Mouse (Mus musculus) neural tube, embryonic 15.5 days (tissue): Measurements from ENCODE around the gene Gm10134. TPM values are rescaled to one million over a fixed set of nuclear protein-coding genes. Genes with fewer than 3 reads are reported as not detected.

Experiments
- ATAC-seq: fragments of 200-750 bp; cut with Nextera tagmentation; 2 replicates; pipeline ENCODE4 v1.8.0; 2017; ENCODE audit warnings: mild to moderate bottlenecking, moderate TSS enrichment, moderate library complexity; ENCODE audit not compliant: low FRiP score
- H3K27ac ChIP-seq: fragments of 300-500 bp; sonication (generic); replicated peaks from 2 replicates; pipeline ENCODE4 v1.5.1; 2015; ENCODE audit warnings: mild to moderate bottlenecking, inconsistent platforms
- H3K27me3 ChIP-seq: fragments of 300-500 bp; sonication (generic); replicated peaks from 2 replicates; pipeline ENCODE4 v1.6.1; 2015; ENCODE audit warnings: inconsistent platforms
- H3K36me3 ChIP-seq: fragments of 300-500 bp; sonication (generic); 2 replicates; pipeline ENCODE4 v1.6.1; 2015; ENCODE audit warnings: inconsistent platforms
- H3K4me1 ChIP-seq: fragments of 300-500 bp; sonication (generic); 2 replicates; pipeline ENCODE4 v1.6.1; 2015; ENCODE audit warnings: inconsistent platforms
- H3K4me2 ChIP-seq: fragments of 300-500 bp; sonication (generic); 2 replicates; pipeline ENCODE4 v1.6.1; 2015; ENCODE audit warnings: inconsistent platforms, mild to moderate bottlenecking, moderate library complexity
- H3K4me3 ChIP-seq: fragments of 300-500 bp; sonication (generic); replicated peaks from 2 replicates; pipeline ENCODE4 v1.5.1; 2015; ENCODE audit warnings: mild to moderate bottlenecking, inconsistent platforms
- H3K9ac ChIP-seq: fragments of 300-500 bp; sonication (generic); replicated peaks from 2 replicates; pipeline ENCODE4 v1.6.1; 2015; ENCODE audit warnings: mild to moderate bottlenecking, inconsistent platforms
- H3K9me3 ChIP-seq: fragments of 300-500 bp; sonication (generic); replicated peaks from 2 replicates; pipeline ENCODE4 v1.6.1; 2016; ENCODE audit warnings: inconsistent platforms
- WGBS: fragments of 180-500 bp; shearing (Covaris S2); methylation state at CpG from one replicate; pipeline ENCODE4 v1.1.7; 2015; ENCODE audit warnings: mixed read lengths; 5-methylcytosine and 5-hydroxymethylcytosine counted together
- polyA plus RNA-seq: library from polyadenylated mRNA; unstranded; fragments of >200 nt; fragmentation: Nextera tagmentation; extraction: Ambion mirVana; gene quantifications from 2 replicates; pipeline ENCODE4 v1.2.1, GENCODE M21; 2015

Gm10134 gene
- polyA plus RNA-seq, 1 experiment from 2014 or later, result 2.1 TPM

- H3K4me2 ChIP-seq, result no peak overlapping the region
- no peak overlapping the region for H3K4me3 ChIP-seq
- H3K27ac ChIP-seq, result peak overlapping the region; percentile 70
- peaks cover 4% of the 10 kb centered on the region; the same call in 1 of the 2 replicates for H3K36me3 ChIP-seq
- H3K9me3 ChIP-seq, result no peaks in the 10 kb centered on the region
- peaks cover 97% of the 10 kb centered on the region for H3K4me1 ChIP-seq
- peak; percentile 14; the same call in 1 of the 2 replicates for ATAC-seq
- WGBS, result 12% methylated on average over 11 of the region's 11 CpGs
- peak overlapping the region; percentile 34; the same call in 1 of the 2 replicates for H3K9ac ChIP-seq
- H3K27me3 ChIP-seq, result no peaks in the 10 kb centered on the region
Measured at GRCm38 (mm10) chr2:28525219-28525942, 19.5 kb downstream of the Gm10134 start.

DNA sequence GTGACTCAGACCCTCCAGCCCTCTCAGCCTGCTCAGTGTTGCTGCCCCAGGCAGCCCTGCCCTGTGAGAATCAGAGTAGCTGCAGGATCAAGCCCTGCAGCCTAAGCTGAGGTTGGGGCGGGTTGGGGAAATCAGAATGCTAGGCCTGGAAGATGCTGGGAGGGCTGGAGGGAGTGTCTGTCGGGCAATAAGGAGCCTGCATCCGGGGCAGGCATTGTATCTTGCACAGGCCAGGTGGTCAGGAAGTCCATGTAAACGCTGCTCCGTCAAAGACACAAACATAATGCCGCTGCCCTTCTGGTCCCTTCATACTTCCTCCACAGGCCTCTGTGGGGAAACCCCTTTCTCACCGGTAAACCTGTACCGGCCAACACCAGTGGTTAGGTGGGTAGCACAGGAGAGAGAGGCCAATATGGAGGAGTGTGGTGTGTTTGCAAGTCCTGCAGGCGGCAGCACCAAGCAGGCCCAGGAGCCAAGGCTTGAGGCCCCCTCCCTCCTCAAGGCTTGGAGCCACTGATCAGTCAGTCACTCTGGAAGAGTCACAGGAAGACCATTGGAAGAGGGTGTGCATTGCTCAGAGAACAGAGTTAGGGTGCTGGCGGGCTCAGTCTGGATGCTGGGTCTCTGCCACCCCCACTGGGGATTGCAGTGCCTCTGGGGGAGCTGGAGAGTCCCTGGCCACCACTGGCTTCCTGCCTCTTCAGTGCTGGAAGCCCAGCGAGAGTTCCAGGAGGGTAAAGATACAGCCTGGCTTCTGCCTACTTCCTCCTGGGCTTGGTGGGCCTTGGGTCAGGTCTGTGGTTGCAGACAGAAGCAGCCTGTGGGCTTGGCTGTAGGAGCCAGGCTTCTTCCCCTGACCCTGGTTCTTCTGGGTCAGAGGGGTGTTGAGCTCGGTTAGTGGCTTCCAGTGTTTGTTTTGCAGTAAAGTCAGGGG, 20.3 kb downstream of the Gm10134 start:
- Histone ChIP-seq H3K9me3 (no peaks in the 10 kb centered on the region), H3K36me3 (peaks cover 4% of the 10 kb centered on the region; the same call in 1 of the 2 replicates), H3K27me3 (no peaks in the 10 kb centered on the region), H3K9ac (peak overlapping the region; percentile 14; the same call in 1 of the 2 replicates), H3K27ac (peak overlapping the region; percentile 70), H3K4me3 (no peak overlapping the region), H3K4me1 (peaks cover 97% of the 10 kb centered on the region), H3K4me2 (no peak overlapping the region)
- ATAC-seq, result no peak
- 38% methylated on average over 12 of the region's 12 CpGs for WGBS

DNA sequence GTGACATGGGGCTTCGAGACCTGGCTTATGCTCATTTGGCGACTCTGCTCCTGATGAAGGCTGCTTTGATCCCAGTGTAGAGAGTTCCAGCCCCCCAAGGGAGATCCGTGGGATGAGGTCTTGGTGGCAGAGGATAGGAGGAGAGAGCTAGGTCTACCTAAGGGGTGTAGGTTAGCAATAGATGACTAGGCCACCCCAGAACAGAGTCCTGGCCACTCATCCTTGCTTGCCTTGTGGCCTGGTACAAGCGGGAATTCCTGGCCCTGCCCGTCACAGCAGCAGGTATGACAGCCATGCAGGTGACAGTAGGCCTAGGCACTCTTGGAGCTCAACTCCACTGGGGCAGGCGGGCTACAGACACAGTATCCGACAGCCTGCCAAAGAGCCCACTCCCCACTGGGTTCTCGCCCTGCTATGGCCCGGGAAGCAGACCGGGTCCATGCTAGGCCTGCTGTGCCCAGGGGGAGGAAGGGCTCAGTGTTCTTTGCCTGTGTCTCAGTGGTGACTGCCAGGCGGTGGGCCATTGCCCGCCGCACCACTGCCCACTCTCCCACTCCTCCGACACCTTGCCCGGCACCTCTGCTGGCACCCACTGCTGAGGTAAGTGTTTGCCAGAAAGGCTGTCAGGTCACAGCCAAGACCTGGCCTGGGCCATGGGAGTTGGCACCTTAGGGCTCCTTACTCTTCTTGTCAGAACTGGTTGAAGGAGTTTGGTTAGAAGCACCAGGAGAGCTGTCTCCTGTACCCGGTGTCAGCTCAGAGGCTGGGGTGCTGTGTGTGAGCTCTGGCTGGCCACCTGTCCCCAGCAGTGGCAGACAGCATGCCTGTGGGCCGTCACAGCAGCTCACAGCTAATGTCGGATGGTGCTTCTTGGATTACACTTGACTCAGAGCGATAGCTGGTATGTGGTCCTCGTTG, 21.8 kb downstream of the Gm10134 start:
- 88% methylated on average over 20 of the region's 20 CpGs for WGBS
- Histone ChIP-seq H3K4me3 (no peak overlapping the region), H3K9ac (no peak overlapping the region), H3K4me1 (peaks cover 97% of the 10 kb centered on the region), H3K36me3 (no peaks in the 10 kb centered on the region), H3K27ac (no peak overlapping the region), H3K27me3 (no peaks in the 10 kb centered on the region), H3K9me3 (no peaks in the 10 kb centered on the region), H3K4me2 (no peak overlapping the region)
- ATAC-seq, result no peak

GRCm38 (mm10) chr2:28528354-28528730, 22.4 kb downstream of the Gm10134 start:
- H3K4me3 ChIP-seq, result no peak overlapping the region
- H3K9ac ChIP-seq, result no peak overlapping the region
- no peak overlapping the region for H3K4me2 ChIP-seq
- H3K27me3 ChIP-seq, result no peaks in the 10 kb centered on the region
- no peaks in the 10 kb centered on the region for H3K9me3 ChIP-seq
- peaks cover 98% of the 10 kb centered on the region for H3K4me1 ChIP-seq
- H3K27ac ChIP-seq, result no peak overlapping the region
- no peaks in the 10 kb centered on the region for H3K36me3 ChIP-seq
- ATAC-seq, result no peak
- 92% methylated on average over 7 of the region's 7 CpGs for WGBS

DNA sequence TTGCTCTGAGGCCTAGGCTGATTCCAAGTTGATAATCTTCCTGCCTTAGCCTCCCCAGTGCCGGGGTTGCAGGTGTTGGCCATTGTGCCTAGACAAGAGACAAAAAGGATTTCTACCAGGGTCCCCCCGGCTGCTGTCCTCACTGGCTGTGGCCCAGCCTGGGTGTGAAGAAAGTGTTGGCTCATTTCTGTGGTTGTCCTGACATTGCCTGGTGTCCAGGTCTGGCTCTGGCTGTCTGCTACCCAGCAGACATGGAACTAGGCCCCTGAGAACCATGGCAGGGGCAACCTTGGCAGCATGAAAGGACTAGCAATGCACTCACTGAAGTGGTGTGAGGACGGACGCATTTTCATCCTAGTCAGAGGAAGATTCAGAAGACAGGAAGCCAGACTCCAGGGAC, 24.0 kb downstream of the Gm10134 start:
- Histone ChIP-seq H3K27me3 (no peaks in the 10 kb centered on the region), H3K36me3 (no peaks in the 10 kb centered on the region), H3K9me3 (no peaks in the 10 kb centered on the region), H3K27ac (peak overlapping the region; percentile 15; the same call in 1 of the 2 replicates), H3K4me1 (peaks cover 98% of the 10 kb centered on the region), H3K4me2 (no peak overlapping the region), H3K4me3 (no peak overlapping the region), H3K9ac (no peak overlapping the region)
- WGBS, result 65% methylated on average over 4 of the region's 4 CpGs
- ATAC-seq, result no peak

- no peak for ATAC-seq
- Histone ChIP-seq H3K4me3 (no peak overlapping the region), H3K9ac (no peak overlapping the region), H3K27ac (peak overlapping the region; percentile 15; the same call in 1 of the 2 replicates), H3K4me1 (peaks cover 98% of the 10 kb centered on the region), H3K36me3 (no peaks in the 10 kb centered on the region), H3K4me2 (no peak overlapping the region), H3K27me3 (no peaks in the 10 kb centered on the region), H3K9me3 (no peaks in the 10 kb centered on the region)
- 55% methylated on average over 7 of the region's 7 CpGs for WGBS
Measured at GRCm38 (mm10) chr2:28530311-28530710, 24.4 kb downstream of the Gm10134 start.

DNA sequence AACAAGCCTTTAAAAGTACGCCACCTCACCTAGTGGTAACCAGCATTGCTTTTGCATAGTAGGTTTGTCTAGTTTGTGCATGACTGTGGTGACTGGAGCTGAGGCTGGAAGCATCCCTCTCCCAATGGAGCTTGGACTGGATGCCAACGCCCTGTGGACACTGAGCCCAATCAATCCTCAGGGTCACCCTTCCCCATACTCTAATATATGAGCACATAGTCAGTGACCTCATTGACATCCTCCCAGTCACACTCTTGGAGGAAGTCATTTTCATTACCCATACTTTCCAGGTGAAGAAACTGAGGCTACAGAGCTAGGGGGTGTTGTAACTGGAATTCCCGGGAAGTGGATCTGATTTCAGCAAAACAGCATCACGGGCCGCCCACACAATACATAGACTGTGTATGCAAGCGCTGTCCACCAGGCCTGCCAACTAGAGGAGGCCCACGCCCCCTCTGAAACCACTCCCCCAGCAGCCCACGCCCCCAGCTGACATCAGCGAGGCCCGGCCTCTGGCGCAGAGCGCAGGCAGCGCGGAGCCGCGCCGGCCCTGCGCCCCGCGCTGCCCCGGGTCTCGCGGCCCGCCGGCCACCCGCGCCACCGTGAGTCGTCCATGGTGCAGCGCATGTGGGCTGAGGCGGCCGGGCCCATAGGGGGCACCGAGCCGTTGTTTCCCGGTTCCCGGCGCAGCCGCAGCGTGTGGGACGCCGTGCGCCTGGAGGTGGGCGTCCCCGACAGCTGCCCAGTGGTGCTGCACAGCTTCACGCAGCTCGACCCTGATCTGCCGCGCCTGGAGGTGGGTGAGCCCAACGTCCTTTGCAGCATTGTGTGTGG, 27.3 kb downstream of the Gm10134 start:
- WGBS, result 3% methylated on average over 49 of the region's 49 CpGs
- peak; percentile 94 for ATAC-seq

DNA sequence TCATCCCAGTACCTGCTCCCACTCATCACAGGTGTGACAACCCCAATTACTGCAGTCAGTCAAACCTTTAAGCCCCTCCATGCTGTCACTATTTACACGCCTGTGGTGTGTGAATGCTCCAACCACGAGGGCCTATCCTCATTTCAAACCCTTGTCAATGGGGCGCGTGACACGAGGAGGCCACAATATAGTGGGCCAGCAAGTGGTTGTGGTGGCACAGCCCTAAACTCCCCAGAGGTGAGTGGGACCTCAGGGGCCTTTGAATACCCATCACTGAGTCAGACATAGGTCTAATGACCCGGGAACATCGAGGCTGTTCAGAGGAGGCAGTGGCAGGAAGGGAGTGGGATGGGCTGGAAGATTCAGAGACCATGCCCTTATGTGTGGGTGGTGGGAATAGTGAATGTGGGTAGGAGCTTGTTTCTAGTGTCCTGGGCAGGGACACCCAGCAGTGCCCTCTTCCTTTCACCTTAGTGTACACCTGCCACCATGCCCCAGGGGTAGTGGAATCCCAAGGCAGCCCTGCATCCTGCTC, 28.1 kb downstream of the Gm10134 start:
- Histone ChIP-seq H3K27ac (peak overlapping the region; percentile 82), H3K4me3 (peak overlapping the region; percentile 61), H3K36me3 (no peaks in the 10 kb centered on the region), H3K9me3 (no peaks in the 10 kb centered on the region), H3K9ac (peak overlapping the region; percentile 73), H3K27me3 (no peaks in the 10 kb centered on the region), H3K4me2 (peak overlapping the region; percentile 80), H3K4me1 (peaks cover 98% of the 10 kb centered on the region)
- WGBS, result 44% methylated on average over 7 of the region's 7 CpGs
- ATAC-seq, result peak; percentile 8

More for the DNA sequence above, 27.3 kb downstream of the Gm10134 start:
- peak overlapping the region; percentile 73 for H3K9ac ChIP-seq
- peaks cover 98% of the 10 kb centered on the region for H3K4me1 ChIP-seq
- H3K9me3 ChIP-seq, result no peaks in the 10 kb centered on the region
- H3K4me3 ChIP-seq, result peak overlapping the region; percentile 61
- peak overlapping the region; percentile 82 for H3K27ac ChIP-seq
- no peaks in the 10 kb centered on the region for H3K27me3 ChIP-seq
- peak overlapping the region; percentile 80 for H3K4me2 ChIP-seq
- H3K36me3 ChIP-seq, result no peaks in the 10 kb centered on the region

GRCm38 (mm10) chr2:28534436-28535262, 28.8 kb downstream of the Gm10134 start:
- WGBS, result 26% methylated on average over 11 of the region's 11 CpGs
- Histone ChIP-seq H3K36me3 (no peaks in the 10 kb centered on the region), H3K4me3 (peak overlapping the region; percentile 61), H3K9ac (peak overlapping the region; percentile 73), H3K27ac (peak overlapping the region; percentile 82), H3K4me2 (peak overlapping the region; percentile 80), H3K4me1 (peaks cover 98% of the 10 kb centered on the region), H3K9me3 (no peaks in the 10 kb centered on the region), H3K27me3 (no peaks in the 10 kb centered on the region)
- ATAC-seq, result peak; percentile 18

- Histone ChIP-seq H3K36me3 (no peaks in the 10 kb centered on the region), H3K9me3 (no peaks in the 10 kb centered on the region), H3K4me2 (peak overlapping the region; percentile 80), H3K4me3 (0 out of 2 replicates have a peak overlapping the region, but pooled peaks have one; percentile 61), H3K27me3 (no peaks in the 10 kb centered on the region), H3K9ac (peak overlapping the region; percentile 23; the same call in 1 of the 2 replicates), H3K4me1 (peaks cover 98% of the 10 kb centered on the region), H3K27ac (peak overlapping the region; percentile 82)
- ATAC-seq, result no peak
- WGBS, result 29% methylated on average over 4 of the region's 4 CpGs
Measured at GRCm38 (mm10) chr2:28535263-28535540, 29.3 kb downstream of the Gm10134 start.
